Mouse (Mus musculus) small intestine, adult 2 months (tissue): ENCODE data around the gene Rcn3. TPM values are rescaled to one million over a fixed set of nuclear protein-coding genes. Genes with fewer than 3 reads are reported as not detected.
"Not testable (repeated sequence)": the region's sequence is repeated elsewhere in the genome, so short reads cannot be mapped to it uniquely, and the experiment has no call there.

Experiments
- H3K27ac ChIP-seq: fragments of 200-500 bp; 2 replicates; pipeline ENCODE4 v1.5.1; 2012; ENCODE audit warnings: low read depth, low read length, control low read depth, inconsistent platforms; ENCODE audit not compliant: insufficient read depth
- H3K27me3 ChIP-seq: fragments of 200-500 bp; 2 replicates; pipeline ENCODE4 v1.6.1; 2012; ENCODE audit warnings: mild to moderate bottlenecking, moderate library complexity, low read length, inconsistent platforms; ENCODE audit not compliant: control insufficient read depth, insufficient read depth
- H3K36me3 ChIP-seq: fragments of 200-500 bp; 2 replicates; pipeline ENCODE4 v1.6.1; 2012; ENCODE audit warnings: mild to moderate bottlenecking, low read length, control low read depth, inconsistent platforms; ENCODE audit not compliant: control insufficient read depth, insufficient read depth
- H3K4me1 ChIP-seq: fragments of 200-500 bp; 2 replicates; pipeline ENCODE4 v1.6.1; 2012; ENCODE audit warnings: low read length, inconsistent platforms, mixed read lengths; ENCODE audit not compliant: control insufficient read depth, insufficient read depth, insufficient read length
- H3K4me3 ChIP-seq: fragments of 200-500 bp; 2 replicates; pipeline ENCODE4 v1.5.1; 2012; ENCODE audit warnings: low read depth, mild to moderate bottlenecking, control low read depth, inconsistent platforms, low read length, moderate library complexity
- CTCF ChIP-seq: fragments of 200-500 bp; IDR thresholded peaks from 2 replicates; pipeline ENCODE4 v1.5.1; 2012; ENCODE audit warnings: low read depth, mild to moderate bottlenecking, control low read depth, inconsistent platforms, low read length, moderate library complexity, mixed read lengths; ENCODE audit not compliant: insufficient replicate concordance, insufficient read length; ENCODE audit errors: extremely low read depth
- POLR2A ChIP-seq: fragments of 200-500 bp; IDR thresholded peaks from 2 replicates; pipeline ENCODE4 v1.6.1; 2012; ENCODE audit warnings: low read depth, mild to moderate bottlenecking, control low read depth, inconsistent platforms, low read length, moderate library complexity
- WGBS: fragments of 180-500 bp; shearing (Covaris S2); methylation state at CpG from one replicate; pipeline ENCODE4 v1.1.7; 2018; 5-methylcytosine and 5-hydroxymethylcytosine counted together
- polyA plus RNA-seq: library from polyadenylated mRNA; depleted of rRNA; stranded (reverse); fragments of >200 nt; gene quantifications from 2 replicates; pipeline ENCODE4 v1.2.3, GENCODE M21; 2012

The Rcn3 gene
- polyA plus RNA-seq, 1 experiment = 49.9 TPM

DNA sequence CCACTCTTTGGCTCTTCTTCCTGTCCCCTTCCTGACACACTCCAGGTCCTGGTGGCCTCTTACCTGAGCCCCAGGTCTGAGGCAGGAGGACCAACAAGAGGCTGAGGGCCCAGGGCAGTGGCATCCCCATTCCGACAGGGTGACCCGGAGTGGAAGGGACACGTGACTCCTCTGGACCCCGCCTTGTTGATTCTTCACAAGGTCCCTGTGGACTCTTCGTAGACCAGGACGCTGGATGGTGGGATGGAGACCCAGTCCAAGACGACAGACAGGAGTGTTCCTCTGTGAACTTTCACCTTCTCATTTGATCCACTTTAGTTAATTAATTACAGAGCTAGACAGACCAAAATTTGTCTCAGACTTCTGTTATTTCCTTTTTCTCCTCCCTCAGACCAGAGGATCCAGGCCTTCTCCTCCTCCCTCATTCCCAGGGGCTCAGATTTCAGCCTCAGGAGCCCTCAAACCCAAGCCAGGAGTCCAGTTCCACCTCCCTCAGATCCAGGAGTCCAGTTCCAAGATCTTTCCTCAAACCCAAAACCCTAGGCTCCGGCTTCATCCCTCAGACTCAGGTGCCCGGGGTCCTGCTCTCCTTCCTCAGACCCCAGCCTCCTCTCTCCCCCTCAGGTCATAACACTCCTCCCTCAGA is 11.0 kb upstream of the Rcn3 start:
- TF ChIP-seq POLR2A (no peak), CTCF (no peak)
- H3K4me1 ChIP-seq = peaks cover 31% of the 10 kb centered on the region
- 0 out of 2 replicates have a peak, but pooled peaks cover 2% of the 10 kb centered on the region for H3K36me3 ChIP-seq
- H3K27me3 ChIP-seq = no peaks in the 10 kb centered on the region
- H3K4me3 ChIP-seq = peak overlapping the region; percentile 64
- 20% methylated on average over 9 of the region's 9 CpGs for WGBS
- peak overlapping the region; percentile 82 for H3K27ac ChIP-seq

DNA sequence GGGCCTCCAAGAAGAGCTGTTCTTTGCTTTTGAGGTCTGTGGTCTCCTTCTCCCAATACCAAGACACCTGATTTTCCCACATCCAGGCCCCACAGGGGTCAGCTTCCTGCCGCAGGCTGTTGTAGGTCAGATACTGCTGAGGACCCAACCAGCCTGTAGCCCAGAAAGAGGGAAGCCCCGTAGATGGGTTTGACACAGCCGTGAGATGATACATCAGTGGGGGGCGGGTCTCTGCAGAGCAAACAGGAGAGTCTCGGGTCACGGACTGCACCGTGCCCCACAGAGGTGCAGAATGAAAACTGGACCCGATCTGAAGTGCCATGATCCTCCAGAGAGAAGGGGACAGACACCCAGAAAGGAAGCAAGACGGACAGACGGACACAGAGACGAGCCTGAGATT is 10.4 kb upstream of the Rcn3 start:
- peak overlapping the region; percentile 82 for H3K27ac ChIP-seq
- H3K27me3 ChIP-seq = no peaks in the 10 kb centered on the region
- TF ChIP-seq POLR2A (no peak), CTCF (no peak)
- WGBS = 49% methylated on average over 11 of the region's 11 CpGs
- H3K36me3 ChIP-seq = peaks cover 3% of the 10 kb centered on the region; the same call in 1 of the 2 replicates
- peak overlapping the region; percentile 64 for H3K4me3 ChIP-seq
- peaks cover 31% of the 10 kb centered on the region for H3K4me1 ChIP-seq

DNA sequence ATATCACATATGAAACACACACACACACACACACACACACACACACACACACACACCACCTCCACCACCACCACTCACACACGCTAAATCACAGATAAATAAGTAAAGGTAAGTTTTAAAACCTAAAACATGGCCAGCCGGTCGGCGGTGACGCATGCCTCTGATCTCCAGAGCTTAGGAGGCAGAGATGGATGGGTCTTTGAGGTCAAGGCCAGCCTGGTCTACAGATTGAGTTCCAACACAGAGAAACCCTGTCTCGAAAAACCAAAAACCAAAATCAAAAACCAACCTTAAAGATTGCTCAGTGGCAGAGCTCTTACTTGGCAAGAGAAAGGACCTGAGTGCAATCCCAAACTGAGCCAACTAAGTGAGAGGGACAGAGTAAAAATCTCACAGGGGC is 8.0 kb upstream of the Rcn3 start:
- Histone ChIP-seq H3K27me3 (no peaks in the 10 kb centered on the region), H3K4me3 (no peak overlapping the region), H3K4me1 (peaks cover 20% of the 10 kb centered on the region), H3K27ac (no peak overlapping the region), H3K36me3 (peaks cover 11% of the 10 kb centered on the region; the same call in 1 of the 2 replicates)
- WGBS = 95% methylated on average over 6 of the region's 6 CpGs
- TF ChIP-seq POLR2A (no peak), CTCF (no peak)

DNA sequence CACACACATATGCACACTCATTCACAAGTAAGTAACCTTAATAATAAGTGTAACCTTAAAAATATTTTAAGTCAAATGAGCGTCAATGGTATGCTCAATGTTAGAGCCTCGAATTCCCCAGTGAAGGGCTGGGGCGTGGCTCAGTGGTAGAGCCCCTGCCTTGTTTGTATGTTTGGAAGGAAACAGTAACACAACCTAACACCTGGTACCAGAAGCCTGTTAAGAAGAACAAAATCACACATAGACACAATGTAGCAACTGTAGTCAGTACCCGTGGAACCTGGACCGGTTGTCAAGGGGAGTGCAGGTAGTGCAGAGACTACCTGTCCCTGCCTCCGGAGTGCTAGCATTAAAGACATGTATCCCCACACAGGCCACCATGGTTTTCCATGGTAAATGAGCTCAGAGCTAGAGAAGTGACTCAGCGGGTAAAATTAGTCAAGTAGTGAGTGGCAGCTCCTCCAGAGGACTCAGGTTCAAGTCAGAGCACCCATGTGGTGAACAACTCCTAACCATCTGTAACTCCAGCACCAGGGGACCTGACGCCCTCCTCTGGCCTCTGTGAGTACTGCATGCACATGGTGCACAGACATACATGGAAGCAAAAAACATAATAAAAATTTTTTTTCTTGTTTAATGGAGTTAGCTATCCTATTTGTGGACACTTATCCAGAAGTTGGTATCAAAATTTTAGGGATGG is 6.7 kb upstream of the Rcn3 start:
- Histone ChIP-seq H3K4me1 (peaks cover 10% of the 10 kb centered on the region), H3K27ac (no peak overlapping the region), H3K4me3 (no peak overlapping the region), H3K36me3 (peaks cover 12% of the 10 kb centered on the region; the same call in 1 of the 2 replicates), H3K27me3 (no peaks in the 10 kb centered on the region)
- TF ChIP-seq POLR2A = no peak
- peak; percentile 14; the same call in 1 of the 2 replicates for TF ChIP-seq CTCF
- WGBS = 90% methylated on average over 8 of the region's 8 CpGs

DNA sequence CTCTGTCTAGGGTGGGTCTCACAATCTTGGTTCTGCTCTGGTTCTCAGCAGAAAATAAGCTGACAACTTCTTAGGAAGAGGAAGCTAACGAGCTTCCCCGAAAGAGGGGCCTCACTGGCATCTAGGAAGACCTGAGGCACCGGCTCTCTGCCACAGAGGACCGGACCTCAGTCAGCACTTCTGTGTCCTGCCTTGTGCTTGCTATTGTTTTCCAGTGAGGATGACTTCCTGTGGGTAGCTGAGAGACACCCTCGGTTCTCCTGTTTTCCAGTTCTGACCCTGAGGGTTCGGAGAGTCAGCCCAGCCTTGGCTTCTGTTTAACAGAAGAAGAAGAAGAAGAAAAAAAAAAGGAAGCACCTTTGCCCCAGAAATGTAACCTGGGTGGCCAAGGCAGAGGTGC is 5.5 kb upstream of the Rcn3 start:
- WGBS = 65% methylated on average over 6 of the region's 6 CpGs
- peaks cover 12% of the 10 kb centered on the region; the same call in 1 of the 2 replicates for H3K36me3 ChIP-seq
- TF ChIP-seq POLR2A = no peak
- no peak for TF ChIP-seq CTCF
- peaks cover 2% of the 10 kb centered on the region; the same call in 1 of the 2 replicates for H3K4me1 ChIP-seq
- no peaks in the 10 kb centered on the region for H3K27me3 ChIP-seq
- no peak overlapping the region for H3K4me3 ChIP-seq
- no peak overlapping the region for H3K27ac ChIP-seq

DNA sequence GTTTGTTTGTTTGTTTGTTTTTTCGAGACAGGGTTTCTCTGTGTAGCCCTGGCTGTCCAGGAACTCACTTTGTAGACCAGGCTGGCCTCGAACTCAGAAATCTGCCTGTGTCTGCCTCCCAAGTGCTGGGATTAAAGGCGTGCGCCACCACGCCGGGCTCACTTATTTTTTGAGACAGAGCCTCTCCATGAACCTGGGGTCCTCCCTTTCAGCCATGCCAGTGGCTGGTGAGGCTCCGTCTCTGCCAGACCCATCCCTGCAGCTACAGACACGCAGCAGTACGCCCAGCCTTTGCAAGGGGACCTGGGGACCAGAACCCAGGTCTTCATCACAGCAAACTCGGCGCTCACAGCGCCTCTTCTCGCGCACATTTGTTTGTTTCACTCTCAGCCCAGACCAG is 3.9 kb upstream of the Rcn3 start:
- H3K4me1 ChIP-seq, H3K27ac ChIP-seq, H3K4me3 ChIP-seq, H3K36me3 ChIP-seq: not testable (repeated sequence)
- WGBS = 94% methylated on average over 14 of the region's 14 CpGs
- peaks cover 12% of the 10 kb centered on the region for H3K27me3 ChIP-seq

DNA sequence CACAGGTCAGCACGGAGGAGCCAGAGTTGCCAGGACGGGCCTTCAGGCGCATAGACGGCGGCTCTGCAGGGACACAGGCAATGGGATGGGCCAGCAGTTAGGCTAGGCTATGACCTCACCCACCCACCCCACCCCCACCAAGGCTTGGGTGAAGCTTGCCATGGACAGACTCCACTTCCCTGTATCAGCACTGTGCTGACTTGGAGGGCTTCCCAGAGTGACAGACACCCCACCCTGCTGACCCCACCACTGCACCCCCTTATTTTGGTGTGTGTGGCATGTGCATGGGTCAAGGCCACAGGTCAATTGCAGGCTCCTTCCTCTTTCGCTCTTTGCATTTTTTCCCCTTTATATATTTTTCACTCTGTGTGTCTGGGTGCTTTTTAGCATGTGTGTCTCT is 3.3 kb upstream of the Rcn3 start:
- H3K4me3 ChIP-seq = no peak overlapping the region
- H3K27ac ChIP-seq = no peak overlapping the region
- H3K4me1 ChIP-seq = peaks cover 2% of the 10 kb centered on the region; the same call in 1 of the 2 replicates
- H3K27me3 ChIP-seq = peaks cover 12% of the 10 kb centered on the region
- H3K36me3 ChIP-seq = peaks cover 10% of the 10 kb centered on the region; the same call in 1 of the 2 replicates
- TF ChIP-seq CTCF = no peak
- TF ChIP-seq POLR2A = no peak
- 79% methylated on average over 6 of the region's 6 CpGs for WGBS
